Mouse (Mus musculus) E14TG2a.4 (cell line): Measurements from ENCODE around the gene Foxc1.

Experiments
- H3K27me3 ChIP-seq: 2 replicates; pipeline ENCODE4 v1.6.1; 2014; ENCODE audit warnings: low read length, control low read depth; ENCODE audit not compliant: insufficient read depth
- H3K36me3 ChIP-seq: 2 replicates; pipeline ENCODE4 v1.6.1; 2014; ENCODE audit warnings: low read length, control low read depth; ENCODE audit not compliant: insufficient read depth
- H3K4me1 ChIP-seq: replicated peaks from 2 replicates; pipeline ENCODE4 v1.6.1; 2014; ENCODE audit warnings: low read depth, low read length, control low read depth
- H3K4me3 ChIP-seq: replicated peaks from 2 replicates; pipeline ENCODE4 v1.5.1; 2014; ENCODE audit warnings: mild to moderate bottlenecking, low read length
- H3K9me3 ChIP-seq: 2 replicates; pipeline ENCODE4 v1.6.1; 2014; ENCODE audit warnings: low read length, control low read depth
- CTCF ChIP-seq: conservative IDR thresholded peaks from 2 replicates; pipeline ENCODE4 v1.5.1; 2014; ENCODE audit warnings: low read length
- NANOG ChIP-seq: IDR thresholded peaks from 2 replicates; pipeline ENCODE4 v1.6.1; 2014; ENCODE audit warnings: borderline replicate concordance, low read length, mixed read lengths
- POU5F1 ChIP-seq: IDR thresholded peaks from 2 replicates; pipeline ENCODE4 v1.6.1; 2014; ENCODE audit warnings: low read length, borderline replicate concordance

The Foxc1 gene

GRCm38 (mm10) chr13:31801703-31802305 lies 4.6 kb upstream of the Foxc1 start:
- TF ChIP-seq CTCF (no peak), POU5F1 (no peak), NANOG (no peak)
- Histone ChIP-seq H3K4me1 (peaks cover 30% of the 10 kb centered on the region), H3K4me3 (peak overlapping the region; percentile 62), H3K9me3 (no peaks in the 10 kb centered on the region), H3K27me3 (peaks cover 93% of the 10 kb centered on the region), H3K36me3 (no peaks in the 10 kb centered on the region)

- H3K36me3 ChIP-seq: no peaks in the 10 kb centered on the region
- no peak overlapping the region for H3K4me3 ChIP-seq
- peaks cover 97% of the 10 kb centered on the region for H3K27me3 ChIP-seq
- no peaks in the 10 kb centered on the region for H3K9me3 ChIP-seq
- no peak for TF ChIP-seq NANOG
- no peak for TF ChIP-seq CTCF
- TF ChIP-seq POU5F1: no peak
- peaks cover 33% of the 10 kb centered on the region for H3K4me1 ChIP-seq
These were observed 4.0 kb upstream of the Foxc1 start for GRCm38 (mm10) chr13:31802447-31802846.

- H3K27me3 ChIP-seq: peaks cover 98% of the 10 kb centered on the region
- no peaks in the 10 kb centered on the region for H3K36me3 ChIP-seq
- TF ChIP-seq CTCF: no peak
- TF ChIP-seq POU5F1: no peak
- no peak for TF ChIP-seq NANOG
- H3K9me3 ChIP-seq: no peaks in the 10 kb centered on the region
- H3K4me1 ChIP-seq: peaks cover 34% of the 10 kb centered on the region
- no peak overlapping the region for H3K4me3 ChIP-seq
These were observed 3.0 kb upstream of the Foxc1 start for GRCm38 (mm10) chr13:31803166-31804093.

- H3K4me3 ChIP-seq: no peak overlapping the region
- TF ChIP-seq CTCF: no peak
- TF ChIP-seq NANOG: no peak
- no peak for TF ChIP-seq POU5F1
- peaks cover 34% of the 10 kb centered on the region for H3K4me1 ChIP-seq
- peaks cover 95% of the 10 kb centered on the region for H3K27me3 ChIP-seq
- H3K36me3 ChIP-seq: no peaks in the 10 kb centered on the region
- H3K9me3 ChIP-seq: no peaks in the 10 kb centered on the region
These were observed 1.9 kb upstream of the Foxc1 start for GRCm38 (mm10) chr13:31804571-31804970.

GRCm38 (mm10) chr13:31805831-31806427 lies 504 bp upstream of the Foxc1 start:
- no peak for TF ChIP-seq CTCF
- TF ChIP-seq POU5F1: no peak
- no peak for TF ChIP-seq NANOG
- H3K4me1 ChIP-seq: peaks cover 34% of the 10 kb centered on the region

GRCm38 (mm10) chr13:31806890-31807735 lies 680 bp downstream of the Foxc1 start:
- no peaks in the 10 kb centered on the region for H3K9me3 ChIP-seq
- TF ChIP-seq CTCF: no peak
- no peak for TF ChIP-seq POU5F1
- TF ChIP-seq NANOG: no peak
- peaks cover 93% of the 10 kb centered on the region for H3K27me3 ChIP-seq
- H3K4me1 ChIP-seq: peaks cover 28% of the 10 kb centered on the region
- H3K36me3 ChIP-seq: no peaks in the 10 kb centered on the region
- peak overlapping the region; percentile 74 for H3K4me3 ChIP-seq

More at GRCm38 (mm10) chr13:31805831-31806427, 504 bp upstream of the Foxc1 start:
- Histone ChIP-seq H3K27me3 (peaks cover 93% of the 10 kb centered on the region), H3K9me3 (no peaks in the 10 kb centered on the region), H3K4me3 (peak overlapping the region; percentile 74), H3K36me3 (no peaks in the 10 kb centered on the region)

- Histone ChIP-seq H3K36me3 (no peaks in the 10 kb centered on the region), H3K4me1 (peaks cover 28% of the 10 kb centered on the region), H3K9me3 (no peaks in the 10 kb centered on the region), H3K27me3 (peaks cover 91% of the 10 kb centered on the region), H3K4me3 (peak overlapping the region; percentile 74)
- TF ChIP-seq CTCF: no peak
- no peak for TF ChIP-seq POU5F1
- no peak for TF ChIP-seq NANOG
These were observed 1.3 kb downstream of the Foxc1 start for GRCm38 (mm10) chr13:31807736-31808115.
